Mouse (Mus musculus) subcutaneous adipose tissue, adult 2 months (tissue): Measurements from ENCODE around the gene Cyp4f14. TPM values are rescaled to one million over a fixed set of nuclear protein-coding genes. Genes with fewer than 3 reads are reported as not detected.

ENCODE experiments used
- polyA plus RNA-seq: library from polyadenylated mRNA; depleted of rRNA; stranded (reverse); fragments of >200 nt; gene quantifications from 2 replicates; pipeline ENCODE4 v1.2.3, GENCODE M21; 2012; ENCODE audit warnings: low replicate concordance; rRNA removed

Cyp4f14 gene
- 0.30 and 0.93 TPM in 2 replicates for polyA plus RNA-seq

DNA sequence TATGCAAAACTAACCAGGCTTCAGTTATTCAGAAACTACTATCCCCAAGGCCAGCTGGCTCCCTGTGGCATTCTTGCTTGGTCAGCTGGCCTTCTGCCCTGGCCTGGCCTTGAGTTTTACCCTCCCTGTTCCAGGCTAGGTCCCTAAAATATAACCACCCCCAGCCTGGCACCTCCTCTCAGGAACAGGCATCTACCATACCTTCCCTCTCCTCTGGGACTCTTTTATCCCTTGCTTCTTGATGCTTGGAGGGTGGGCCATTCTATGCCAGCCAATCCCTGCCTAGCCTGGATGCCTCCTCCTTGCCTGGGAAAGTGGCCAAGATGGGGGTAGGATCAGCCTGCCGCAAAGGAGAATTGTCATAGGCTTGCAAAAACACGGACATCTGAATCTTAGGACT is at the start of gene Cyp4f14:
TSS of gene Cyp4f14 (minus strand) at position 212 of the 400 bp plus-strand sequence.

DNA sequence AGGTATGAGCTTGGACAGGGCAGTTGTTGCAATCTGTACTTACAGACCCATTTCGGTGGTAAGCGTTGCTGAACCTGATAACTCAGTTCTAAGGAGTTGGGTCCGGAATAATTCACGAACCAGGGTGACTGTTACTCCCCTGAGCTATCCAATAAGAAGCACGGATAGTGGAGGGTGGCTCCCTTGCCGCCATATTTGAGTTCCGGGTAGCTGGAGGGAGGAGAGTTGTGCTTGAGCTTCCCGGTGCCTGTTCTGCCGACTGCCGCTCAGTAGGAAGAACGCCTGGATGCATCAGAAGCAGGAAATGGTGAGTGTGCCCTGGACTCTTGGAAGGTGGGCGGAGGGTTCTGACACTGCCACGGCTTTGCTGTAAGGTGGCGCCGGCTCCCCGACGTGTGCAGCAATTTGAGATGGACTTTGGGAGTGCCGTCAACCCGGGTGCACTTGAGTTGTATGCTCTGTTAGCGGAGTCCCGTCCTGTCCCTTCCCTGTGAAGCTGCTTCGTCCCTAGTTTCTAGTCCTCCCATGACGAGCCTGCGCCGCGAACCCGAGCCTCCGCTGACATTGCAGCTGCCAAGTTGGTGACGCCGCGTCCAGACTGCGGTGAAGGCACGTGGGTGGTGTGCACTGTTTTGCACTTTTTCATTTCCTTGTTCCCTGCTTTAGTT is 48.6 kb upstream of the Cyp4f14 start, which contains the start of gene Zfp472:
TSS of gene Zfp472 (plus strand) at position 192 of the 668 bp plus-strand sequence.

DNA sequence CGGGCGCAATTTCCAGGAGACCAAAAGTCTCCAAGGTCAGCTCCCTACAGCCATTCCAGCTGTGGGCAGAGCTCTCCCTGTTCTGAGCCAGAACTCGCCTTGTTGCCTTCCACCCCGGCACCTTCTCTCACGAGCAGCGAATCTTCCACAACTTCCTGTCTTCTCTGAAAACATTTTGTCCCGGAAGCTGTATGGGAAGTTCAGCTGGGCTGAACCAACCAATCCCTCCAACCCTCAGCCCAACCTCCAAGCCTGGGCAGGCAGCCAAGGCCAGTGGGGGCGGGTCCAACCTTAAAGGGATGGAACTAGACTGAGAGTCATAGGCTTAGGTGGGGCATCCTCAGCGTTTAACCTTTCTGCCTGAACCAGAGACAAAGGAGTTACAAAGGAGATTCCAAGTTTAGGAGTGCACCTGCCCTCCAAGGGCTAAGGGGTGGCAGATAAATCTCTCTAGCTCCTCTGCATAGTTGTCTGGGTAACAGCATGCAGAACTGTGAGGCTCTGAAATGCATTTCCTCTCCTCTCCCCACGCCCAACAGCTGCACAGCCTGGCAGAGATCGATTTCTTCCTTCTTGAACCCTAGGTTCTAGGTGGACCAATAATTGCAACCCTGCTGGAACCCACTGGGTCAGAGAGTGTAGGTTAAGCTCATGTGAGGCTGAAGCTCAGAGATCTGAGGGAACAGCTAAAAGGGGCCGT is 30.2 kb upstream of the Cyp4f14 start, which contains the start of gene Cyp4f13:
TSS of gene Cyp4f13 (minus strand) at position 188 of the 700 bp plus-strand sequence.

DNA sequence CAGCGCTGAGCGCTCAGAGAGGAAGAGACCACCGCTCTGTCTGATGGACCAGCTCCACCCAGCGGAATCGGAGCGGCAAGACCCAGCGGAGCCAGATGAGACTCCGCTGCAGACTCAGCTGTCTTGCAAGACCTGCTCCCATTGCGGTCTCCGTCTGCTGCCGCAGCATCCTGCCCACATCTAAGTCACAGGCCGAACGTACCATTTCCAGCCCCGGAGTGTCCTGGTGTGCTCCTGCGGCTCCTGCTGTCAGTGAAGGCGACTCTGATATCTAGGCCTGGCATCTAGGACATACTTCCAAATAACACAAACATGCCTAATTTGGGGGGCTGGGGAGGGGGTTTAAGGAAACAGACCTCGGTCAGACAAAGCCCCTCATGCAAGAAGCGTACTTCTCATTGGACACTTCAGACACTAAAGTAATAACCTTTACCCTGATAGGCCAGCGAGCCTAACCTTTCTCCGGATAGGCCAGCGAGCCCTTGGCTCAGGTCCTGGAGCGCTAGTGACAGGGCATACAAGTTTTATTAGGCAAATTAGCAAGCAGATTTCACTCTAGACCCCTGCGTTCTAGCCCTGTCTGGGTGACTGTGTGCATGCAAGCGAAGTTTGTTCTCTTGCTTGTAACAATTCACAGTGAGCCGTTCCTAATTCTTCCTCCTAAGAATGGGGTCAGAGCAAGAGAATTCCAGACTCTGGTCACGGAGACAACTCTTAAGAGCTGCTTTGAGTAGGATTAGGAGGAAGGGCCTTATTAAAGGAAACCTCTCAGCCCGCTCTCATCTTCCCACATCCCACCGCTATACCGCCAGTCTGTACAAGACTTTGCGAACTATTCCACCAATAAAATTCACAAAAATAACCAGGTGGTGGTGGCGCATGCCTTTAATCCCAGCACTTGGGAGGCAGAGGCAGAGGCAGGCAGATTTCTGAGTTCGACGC is 25.6 kb downstream of the Cyp4f14 start, which contains the start of gene Zfp870:
TSS of gene Zfp870 (minus strand) at position 404 of the 942 bp plus-strand sequence.

Other genes starting within 250 kb of the Cyp4f14 start
- 0.62 TPM in 1 of 2 replicates, not detected in the other for gene Cyp4f15, start 231.7 kb downstream of the Cyp4f14 start, polyA plus RNA-seq
- gene Zfp871, start 129.1 kb downstream of the Cyp4f14 start, polyA plus RNA-seq: 9.7 and 15.0 TPM in 2 replicates
- 0.33 and 0.55 TPM in 2 replicates for gene Zfp811, start 107.4 kb downstream of the Cyp4f14 start, polyA plus RNA-seq
- gene Zfp799, start 87.1 kb downstream of the Cyp4f14 start, polyA plus RNA-seq: 3.5 and 13.7 TPM in 2 replicates
- gene Zfp870, start 25.7 kb downstream of the Cyp4f14 start, polyA plus RNA-seq: 1.5 and 1.7 TPM in 2 replicates
- 62.2 and 69.2 TPM in 2 replicates for gene Cyp4f13, start 30.1 kb upstream of the Cyp4f14 start, polyA plus RNA-seq
- gene Zfp472, start 48.5 kb upstream of the Cyp4f14 start, polyA plus RNA-seq: 1.1 and 1.4 TPM in 2 replicates
- 4.5 and 5.3 TPM in 2 replicates for gene Zfp952, start 75.8 kb upstream of the Cyp4f14 start, polyA plus RNA-seq
- 1.3 and 1.8 TPM in 2 replicates for gene Zfp763, start 116.1 kb upstream of the Cyp4f14 start, polyA plus RNA-seq
- not detected in 2 replicates for gene 4921501E09Rik, start 150.7 kb upstream of the Cyp4f14 start, polyA plus RNA-seq
- gene Zfp563, start 172.0 kb upstream of the Cyp4f14 start, polyA plus RNA-seq: 1.2 and 2.5 TPM in 2 replicates
- gene Morc2b, start 222.3 kb upstream of the Cyp4f14 start, polyA plus RNA-seq: not detected in 2 replicates